Mouse (Mus musculus): ENCODE results near the gene Rfc1.

Rfc1 gene

DNA sequence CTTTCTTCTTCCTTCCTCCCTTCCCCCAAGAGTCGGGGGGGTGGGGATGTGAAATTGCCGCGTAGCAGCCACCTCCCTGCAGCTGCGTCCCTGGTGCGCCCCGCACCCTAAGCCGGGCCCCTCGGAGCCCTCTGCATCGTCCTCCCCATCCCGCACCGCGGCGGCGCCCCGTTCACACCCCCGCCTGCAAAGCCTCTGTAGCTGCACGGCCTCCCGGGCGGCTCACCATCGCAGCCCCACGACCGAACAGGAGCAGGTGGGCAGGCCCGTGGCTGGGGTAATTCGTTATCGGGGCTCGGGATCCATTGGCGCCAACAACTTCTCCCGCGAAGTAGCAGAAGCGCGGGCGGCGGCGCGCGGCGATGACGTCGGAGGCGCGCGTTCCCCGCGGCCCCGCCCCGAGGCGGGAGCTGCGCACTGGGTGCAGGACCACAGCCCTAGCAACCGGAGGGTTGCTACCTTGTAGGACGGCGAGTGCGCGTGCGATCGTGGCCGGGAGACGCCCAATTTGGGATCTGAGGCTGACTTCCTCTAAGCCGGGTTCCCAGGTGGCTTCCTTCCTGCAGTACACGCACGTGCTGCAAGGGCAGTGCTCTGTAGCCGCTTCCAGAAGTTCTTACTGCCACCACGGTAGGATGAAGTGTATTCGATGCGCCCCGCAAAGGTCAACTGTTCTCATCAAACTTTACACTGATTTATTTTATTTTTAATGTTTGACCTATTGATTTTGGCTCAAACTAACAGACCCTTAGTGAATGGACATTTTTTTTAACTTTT, at the start of gene Rfc1:
Gene Rfc1, minus strand, starts transcription at position 373 of the 777 bp plus-strand sequence.
- peak; percentile 62 for DNase-seq (ENCODE audit: low spot score)

DNA sequence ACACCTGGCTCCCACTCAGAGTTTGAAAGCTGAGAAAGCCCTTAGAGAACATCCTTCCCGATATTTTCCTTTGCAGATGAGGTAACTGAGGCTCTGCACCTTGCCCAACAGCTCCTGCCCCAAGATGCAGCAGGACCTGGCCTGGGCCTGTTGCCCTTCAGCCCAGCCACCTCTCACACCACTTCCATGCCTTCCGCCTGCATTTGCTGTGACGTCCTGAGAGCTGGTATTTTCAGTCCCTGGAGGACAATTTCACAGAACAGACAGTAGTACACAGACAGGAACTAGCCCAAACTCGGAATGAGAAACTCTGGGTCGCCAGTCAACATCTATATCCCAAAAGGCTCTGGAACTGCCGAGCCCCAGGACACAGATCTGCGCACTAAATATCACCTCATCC, 39.3 kb upstream of the Rfc1 start:
- no peak for DNase-seq (ENCODE audit: low spot score)

DNA sequence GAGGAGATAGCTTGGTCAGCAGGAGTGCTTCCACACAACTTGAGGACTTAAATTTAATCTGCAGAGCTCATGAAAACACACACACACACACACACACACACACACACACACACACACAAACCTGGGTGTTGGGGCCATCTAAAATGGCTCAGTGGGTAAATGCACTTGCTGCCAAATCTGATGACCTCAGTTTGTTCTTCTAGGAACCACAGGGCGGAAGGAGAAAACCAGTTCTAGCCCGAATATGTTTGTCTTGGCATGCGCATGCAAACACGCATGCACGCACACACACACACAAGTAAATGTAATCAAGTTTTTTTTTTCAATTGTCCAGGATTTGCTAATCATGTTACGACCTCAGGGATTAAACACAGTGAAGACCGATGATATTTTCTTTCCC, 36.1 kb upstream of the Rfc1 start:
- no peak for DNase-seq (ENCODE audit: low spot score)

DNA sequence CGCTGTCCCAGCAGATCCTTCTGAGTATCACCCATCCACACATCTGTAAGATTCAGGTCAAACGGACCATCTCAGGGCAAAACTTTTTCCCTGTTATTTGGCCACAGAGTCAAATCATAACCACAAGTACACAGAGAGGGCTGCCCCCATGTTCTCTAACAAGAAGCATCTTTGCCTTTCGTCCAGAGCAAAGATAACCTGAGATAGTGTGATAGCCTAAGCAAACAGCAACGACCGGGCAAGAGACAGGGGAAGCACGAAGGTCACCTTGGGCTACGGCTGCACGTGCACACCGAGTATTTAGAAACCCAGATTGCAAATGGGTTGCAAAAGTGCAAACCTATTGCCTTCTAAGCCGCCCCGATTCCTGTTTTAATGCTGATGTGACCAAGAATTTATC, 32.4 kb upstream of the Rfc1 start:
- no peak for DNase-seq (ENCODE audit: low spot score)

DNA sequence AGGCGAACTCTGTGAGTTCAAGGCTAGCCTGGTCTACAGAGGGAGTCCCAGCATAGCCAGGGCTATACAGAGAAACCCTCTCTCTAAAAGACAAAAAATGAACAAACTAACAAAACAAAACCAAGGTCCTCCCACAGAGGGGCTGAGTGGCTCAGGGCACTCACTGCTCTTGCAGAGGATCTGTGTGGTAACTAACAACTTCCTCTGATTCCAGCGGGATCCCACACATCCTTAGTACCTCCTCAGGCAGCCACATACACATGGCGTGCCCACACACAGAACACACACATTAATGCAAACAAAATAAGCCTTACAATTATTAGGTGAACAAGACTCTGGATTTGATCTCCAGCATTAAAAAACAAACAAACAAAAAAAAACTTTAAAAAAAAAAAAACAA, 22.3 kb upstream of the Rfc1 start:
- no peak for DNase-seq (ENCODE audit: low spot score)

DNA sequence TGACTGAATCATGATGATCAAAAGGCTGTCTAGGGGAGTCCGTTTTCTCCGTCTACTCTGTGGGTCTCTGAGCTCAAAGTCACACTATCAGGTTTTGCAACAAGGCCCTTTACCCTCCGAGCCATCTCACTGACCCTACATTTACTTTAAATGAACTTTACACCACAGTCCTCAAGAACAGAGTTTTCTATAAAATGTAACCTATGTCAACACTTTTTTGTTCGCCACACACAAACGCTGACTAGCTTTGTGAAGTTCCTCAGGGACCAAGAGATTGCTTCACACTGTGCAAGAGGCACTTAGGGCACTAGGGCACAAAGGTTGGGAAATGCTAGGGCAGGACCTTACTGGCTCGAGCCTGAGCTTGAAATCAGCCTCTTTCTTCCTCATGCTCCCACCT, 21.4 kb upstream of the Rfc1 start:
- no peak for DNase-seq (ENCODE audit: low spot score)

DNA sequence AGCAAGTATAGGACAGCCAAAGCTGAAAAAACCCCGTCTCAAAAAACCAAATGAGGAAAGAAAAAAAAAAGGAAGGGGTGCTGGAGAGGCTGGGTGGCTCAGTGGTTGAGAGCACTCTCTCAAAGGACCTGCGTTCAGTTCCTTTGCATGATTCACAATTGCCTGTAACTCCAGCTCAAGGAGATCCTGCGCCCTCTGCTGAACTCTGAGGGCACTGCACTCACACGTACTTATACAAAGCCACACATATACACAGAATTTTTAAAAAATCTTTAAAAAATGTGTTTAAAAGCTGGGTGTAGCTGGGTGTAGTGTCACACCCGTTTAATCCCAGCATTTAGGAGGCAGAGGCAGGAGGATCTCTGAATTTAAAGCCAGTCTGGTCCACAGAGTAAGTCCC, 19.5 kb upstream of the Rfc1 start:
- DNase-seq (ENCODE audit: low spot score): no peak

DNA sequence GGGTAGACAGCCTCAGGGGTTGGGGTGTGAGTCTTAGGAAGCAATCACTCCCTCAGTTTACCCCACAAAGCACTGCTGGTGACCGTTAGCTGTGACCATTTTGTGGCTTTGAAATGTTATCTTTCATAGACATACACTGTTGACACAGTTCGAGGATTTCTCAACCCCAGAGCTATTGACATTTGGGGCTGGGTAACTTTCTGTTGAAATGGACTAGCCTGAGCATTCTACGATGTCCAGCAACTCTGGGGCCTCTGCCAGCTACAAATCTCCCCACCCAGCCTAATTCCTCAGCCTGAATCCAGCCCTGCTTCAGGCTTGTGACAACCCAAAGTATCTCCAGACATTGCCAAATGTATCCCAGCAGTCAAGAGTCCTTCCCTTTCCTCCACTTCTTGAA, 18.6 kb upstream of the Rfc1 start:
- DNase-seq (ENCODE audit: low spot score): no peak

DNA sequence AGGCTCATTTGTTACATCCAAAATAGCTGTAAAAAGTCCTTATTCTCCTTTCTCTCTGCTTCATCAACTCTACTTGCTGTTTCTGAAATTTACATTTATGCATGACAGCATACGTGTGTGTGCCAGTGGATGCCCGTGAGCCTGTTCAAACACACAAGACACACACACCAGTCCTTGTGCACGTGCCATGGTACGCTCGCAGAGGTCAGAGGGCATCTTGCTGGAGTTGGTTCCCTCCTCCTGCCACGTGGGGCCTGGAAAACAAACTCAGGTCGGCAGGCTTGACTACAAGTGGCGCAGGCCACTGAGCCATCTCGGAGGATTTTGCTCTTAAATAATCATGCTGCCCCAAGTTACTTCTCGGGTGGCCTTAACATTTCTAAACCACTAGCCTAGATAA, 15.0 kb upstream of the Rfc1 start:
- DNase-seq (ENCODE audit: low spot score): no peak

DNA sequence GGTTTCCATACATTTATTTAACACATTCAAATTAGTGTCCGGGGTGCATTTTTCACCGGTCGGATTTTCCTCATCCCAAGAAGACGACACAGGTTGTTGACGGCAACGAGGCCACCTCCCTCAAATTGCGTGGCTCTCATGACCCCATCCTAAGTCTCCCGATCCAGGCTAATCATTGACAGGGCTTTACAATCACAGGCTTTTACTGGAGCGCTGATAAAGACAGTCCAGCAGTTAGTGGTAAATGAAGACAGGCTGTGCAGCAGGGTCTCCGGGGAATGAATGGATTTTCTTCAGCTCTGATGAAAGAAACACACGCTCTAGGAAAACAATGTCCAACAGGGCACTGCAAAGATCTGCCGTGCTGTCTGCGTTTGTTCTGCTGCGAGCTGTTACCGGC, 12.7 kb upstream of the Rfc1 start, which contains the start of gene Klb:
Gene Klb, plus strand, starts transcription at position 147 of the 400 bp plus-strand sequence.
- no peak for DNase-seq (ENCODE audit: low spot score)

DNA sequence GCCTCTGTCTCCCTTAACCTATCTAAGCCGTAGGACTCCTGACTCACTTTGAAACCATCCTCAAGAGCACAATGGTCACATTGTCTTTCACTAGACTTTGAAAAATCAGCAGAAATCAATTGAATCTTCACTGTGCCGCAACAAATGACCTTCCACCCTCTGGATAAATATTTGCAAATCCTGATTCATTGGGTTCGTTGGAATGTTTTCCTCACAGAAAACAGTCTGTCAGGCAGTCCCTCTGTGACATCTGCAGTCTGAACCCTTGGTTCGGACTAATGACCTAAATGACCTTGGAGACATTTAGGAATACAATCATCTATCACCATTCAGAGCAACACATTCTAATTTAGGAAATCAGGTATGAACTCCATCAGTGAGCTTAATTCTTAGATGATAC, 4.7 kb upstream of the Rfc1 start:
- DNase-seq (ENCODE audit: low spot score): no peak

DNA sequence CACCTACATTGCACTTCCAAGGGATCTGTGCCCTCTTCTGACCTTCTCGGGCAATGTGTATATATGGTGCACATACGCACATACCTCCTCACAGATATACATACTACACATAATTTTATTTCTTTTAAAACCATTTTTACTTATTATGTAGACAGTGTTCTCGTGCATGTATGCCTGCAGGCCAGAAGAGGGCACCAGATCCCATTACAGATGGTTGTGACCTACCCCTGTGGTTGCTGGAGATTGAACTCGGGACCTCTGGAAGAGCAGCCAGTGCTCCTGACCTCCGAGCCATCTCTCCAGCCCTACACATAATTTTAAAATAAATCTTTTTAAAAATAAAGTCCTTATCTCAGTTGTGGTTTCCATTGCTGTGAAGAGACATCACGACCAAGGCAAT, 2.9 kb upstream of the Rfc1 start:
- no peak for DNase-seq (ENCODE audit: low spot score)

DNA sequence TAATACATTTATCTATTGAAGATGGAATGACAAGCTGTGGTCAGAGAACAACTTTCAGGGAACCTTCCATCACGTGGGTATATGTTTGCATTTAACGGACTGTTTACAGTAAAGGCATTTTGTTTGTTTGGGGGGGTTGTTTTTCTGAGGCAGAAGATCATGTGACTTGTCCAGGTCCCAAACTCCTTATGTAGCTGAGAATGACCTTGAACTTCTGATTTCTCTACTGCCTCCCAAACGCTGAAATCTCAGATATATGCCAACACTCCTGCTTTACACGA, 545 bp upstream of the Rfc1 start:
- no peak for DNase-seq (ENCODE audit: low spot score)

DNA sequence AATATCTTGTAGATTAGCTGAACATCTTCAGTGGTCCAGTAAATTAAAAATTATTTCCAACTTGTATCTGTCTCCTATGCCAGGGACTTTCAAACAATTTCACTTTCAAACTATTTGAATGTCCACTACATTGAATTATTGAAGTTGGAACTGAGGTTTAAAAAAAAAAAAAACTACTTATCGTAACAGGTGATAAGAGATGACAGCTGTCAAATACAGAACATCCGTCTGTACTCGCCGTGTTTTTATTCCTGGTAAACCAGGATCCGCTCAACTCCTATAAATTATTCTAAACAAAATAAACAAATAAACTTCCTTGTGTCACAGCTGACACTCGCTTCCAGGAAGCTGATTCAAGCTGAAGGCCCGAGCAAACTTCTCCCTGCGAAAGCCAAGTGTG, 682 bp downstream of the Rfc1 start:
- no peak for DNase-seq (ENCODE audit: low spot score)

DNA sequence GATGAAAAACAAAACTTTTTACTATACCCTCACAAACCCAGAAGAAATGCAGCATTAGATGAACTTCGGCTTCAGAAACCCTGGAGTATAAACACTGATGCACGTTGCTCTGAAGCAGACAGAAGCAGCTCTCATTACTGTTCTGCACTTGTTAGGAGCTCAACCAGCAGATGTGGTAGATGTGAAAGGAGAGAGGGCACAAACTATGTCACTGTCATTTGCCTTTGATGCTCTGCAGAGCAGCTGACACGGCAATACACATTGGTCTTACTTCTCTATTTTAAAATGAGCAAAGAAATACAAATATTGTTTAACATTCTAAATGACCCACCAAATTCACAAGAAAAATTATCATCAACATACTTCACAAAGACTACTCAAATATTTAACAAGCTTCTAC, 5.5 kb downstream of the Rfc1 start:
- DNase-seq (ENCODE audit: low spot score): no peak

DNA sequence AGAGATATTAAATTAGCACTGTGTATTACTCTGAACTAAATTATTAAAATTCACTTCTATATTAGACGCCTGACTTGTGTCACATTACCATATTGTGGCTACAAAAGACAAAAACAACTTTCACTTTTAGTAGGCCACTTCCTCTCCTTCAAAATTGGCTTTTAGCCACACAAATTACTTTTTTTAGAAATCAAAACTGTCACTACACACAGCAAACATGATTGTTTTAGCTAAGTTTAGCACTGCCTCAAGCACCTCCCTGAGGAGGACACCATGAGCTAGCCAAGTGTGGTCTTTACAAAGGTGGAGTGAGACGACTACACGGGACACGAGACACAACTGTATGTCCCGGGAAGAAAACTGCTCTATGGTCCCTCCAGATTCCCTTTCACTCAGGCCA, 9.3 kb downstream of the Rfc1 start:
- no peak for DNase-seq (ENCODE audit: low spot score)

DNA sequence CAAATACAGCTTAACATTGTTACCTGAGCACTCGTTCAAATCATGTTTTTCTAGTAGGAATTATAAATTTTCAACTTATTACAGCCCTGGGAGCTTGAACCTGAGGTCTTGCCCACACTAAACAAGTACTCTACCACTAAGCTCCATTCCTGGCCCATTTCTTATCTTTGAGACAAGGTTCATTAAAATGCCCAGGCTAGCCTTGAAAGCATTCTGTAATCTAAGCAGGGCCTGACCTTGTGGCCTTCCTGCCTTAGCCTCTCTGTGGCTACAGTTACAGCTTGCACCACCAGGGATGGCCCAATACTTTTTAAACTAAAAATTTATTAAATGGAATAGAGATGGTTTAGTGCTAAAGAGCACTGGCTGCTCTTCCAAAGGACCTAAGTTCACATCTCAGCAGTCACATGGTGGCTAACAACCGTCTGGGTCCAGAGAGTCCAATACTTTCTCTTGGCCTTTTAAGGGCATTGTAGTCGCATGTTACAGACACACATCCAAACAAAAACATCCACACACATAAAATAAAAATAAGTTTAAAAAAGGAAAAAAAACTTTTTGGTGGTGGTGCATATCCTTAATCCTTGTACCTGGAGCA, 10.6 kb downstream of the Rfc1 start:
- no peak for DNase-seq (ENCODE audit: low spot score)

DNA sequence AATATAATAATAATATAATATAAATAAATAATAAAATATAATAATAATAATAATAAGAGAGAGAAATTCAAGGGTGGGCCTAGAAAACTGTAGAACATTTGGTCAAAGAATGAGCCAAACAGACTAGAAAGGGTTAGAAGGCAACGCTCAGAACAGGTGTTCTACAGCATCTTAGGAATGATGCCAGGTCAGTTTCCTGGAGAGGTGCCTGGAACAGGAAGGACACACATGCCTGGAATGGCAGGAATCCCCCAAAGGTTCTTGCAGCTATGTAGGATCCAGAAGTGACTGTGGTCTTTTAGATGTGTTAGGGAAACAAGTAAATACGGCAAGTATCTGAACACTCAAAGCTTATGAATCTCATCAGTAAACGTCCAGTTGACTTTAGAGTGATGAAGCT, 11.2 kb downstream of the Rfc1 start:
- DNase-seq (ENCODE audit: low spot score): no peak

DNA sequence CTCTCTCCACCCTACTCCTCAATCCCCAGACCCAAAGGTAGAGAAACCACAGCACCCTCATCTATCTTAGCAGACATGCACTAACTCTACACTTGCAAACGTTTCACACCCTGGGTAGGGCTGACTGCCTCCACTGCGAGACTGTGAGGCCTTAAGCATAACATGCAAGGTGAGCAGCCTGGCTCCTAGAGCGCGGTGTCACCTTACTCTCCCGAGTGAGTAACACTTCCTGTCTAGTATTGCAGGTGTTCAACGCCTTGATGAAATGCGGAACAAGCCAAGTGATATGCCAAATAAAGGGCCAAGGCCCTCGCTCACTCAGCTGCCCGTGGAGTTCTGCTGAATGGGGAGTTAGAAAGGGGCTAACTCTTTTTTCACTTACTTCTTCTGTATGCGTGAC, 13.3 kb downstream of the Rfc1 start:
- DNase-seq (ENCODE audit: low spot score): no peak

DNA sequence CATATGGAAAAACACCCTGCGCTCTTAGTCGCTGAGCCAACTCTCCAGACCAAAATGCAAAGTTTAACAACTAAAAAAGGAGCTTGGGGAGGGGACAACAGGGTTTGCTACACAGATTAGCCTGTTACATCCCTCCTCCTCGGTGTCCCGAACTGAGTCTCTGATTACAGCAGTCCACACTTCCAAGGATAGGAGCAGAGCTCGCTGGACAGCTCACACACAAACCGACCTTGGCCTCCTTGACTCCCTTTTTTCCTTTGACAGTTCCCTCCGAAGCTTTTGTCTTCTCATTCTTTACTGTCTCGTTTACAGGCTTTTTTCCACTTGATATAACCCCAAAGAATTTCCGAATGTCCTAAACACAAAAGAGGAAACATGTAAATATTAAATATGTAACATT, 16.3 kb downstream of the Rfc1 start:
- DNase-seq (ENCODE audit: low spot score): no peak

DNA sequence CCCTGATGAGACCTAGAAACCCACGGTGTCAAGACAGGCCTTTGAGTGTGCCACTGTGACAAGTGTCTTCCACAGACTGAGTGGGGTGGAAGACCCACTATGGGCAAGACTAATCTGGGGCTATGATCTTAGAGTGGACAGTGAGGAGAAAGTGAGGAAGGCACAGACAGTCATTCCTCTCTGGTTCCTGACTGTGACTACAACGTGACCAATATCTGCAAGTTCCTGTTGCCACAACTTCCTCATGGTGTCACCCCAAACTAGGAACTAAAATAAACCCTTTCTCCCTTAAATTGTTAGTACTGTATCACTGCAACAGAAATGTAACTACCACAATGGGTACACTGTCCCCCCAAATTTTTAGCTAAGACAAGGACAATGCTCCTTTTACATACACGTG, 26.6 kb downstream of the Rfc1 start:
- no peak for DNase-seq (ENCODE audit: low spot score)

DNA sequence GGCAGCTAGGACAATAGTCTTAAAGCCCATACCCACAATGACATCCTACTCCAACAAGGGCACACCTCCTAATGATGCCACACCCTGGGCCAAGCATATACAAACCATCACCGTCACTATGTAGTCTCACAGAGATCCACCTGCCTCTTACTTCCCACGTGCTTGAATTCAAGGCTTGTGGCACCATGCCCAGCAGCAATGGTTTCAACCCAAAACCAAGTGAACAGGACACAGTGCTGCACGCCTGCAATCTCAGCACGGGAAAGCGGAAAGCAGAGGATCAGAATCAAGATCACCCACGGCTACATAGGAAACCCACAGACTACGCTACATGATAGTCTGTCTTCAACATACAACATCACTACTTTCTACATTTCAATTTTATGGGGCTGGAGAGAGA, 27.3 kb downstream of the Rfc1 start:
- no peak for DNase-seq (ENCODE audit: low spot score)

DNA sequence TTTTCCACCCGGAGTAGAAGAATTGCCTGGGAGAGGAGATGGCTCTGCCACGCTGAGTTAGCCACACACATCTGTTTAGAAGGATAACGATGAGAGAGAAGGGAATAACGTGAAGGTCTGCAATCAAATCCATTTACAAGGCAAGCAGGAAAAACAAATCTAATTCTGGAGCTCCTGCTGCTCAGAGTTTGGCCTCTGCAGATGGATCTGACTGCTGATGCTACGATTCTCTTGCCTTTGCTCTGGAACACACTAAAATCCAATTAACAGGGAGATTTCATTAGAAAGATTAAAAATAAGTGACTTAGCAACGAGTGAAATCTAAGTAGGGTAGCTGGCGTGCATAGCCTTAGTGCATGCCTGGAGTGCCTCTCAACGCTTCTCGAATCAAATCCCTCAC, 30.0 kb downstream of the Rfc1 start:
- no peak for DNase-seq (ENCODE audit: low spot score)

DNA sequence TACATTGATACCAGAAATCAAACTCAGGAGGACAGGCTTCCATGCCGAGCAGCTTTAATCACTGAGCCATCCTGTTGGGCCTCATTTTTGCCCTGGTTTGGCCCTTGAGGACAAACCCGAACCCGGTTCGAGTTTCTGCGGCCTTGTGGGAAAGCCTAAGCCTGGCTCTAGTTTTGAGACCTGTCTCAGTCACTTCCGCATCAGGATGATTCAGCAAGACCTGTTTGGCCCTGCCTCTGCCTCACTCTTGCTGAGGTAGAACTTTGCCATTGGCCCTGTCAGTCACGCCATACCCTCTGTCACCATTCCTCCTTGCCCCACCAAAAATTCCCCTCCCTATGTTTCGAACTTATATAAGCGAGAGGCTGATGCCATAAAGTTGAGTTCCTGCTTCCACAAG, 35.3 kb downstream of the Rfc1 start:
- DNase-seq (ENCODE audit: low spot score): no peak
